Mouse (Mus musculus): ENCODE data around the gene Hist2h2ab.

GRCm38 (mm10) chr3:96196437-96197128, 23.1 kb upstream of the Hist2h2ab start:
- TF ChIP-seq ZKSCAN1 (IDR thresholded peaks at IDR 0.05; ENCODE audit: low read depth, low read length), result no peak
- TF ChIP-seq POLR2AphosphoS5 (IDR thresholded peaks at IDR 0.05; ENCODE audit: borderline replicate concordance, low read depth, low read length), result no peak
- TF ChIP-seq E2F4 (IDR thresholded peaks at IDR 0.05; ENCODE audit: borderline replicate concordance, low read depth, low read length), result no peak
- TF ChIP-seq CTCF (IDR thresholded peaks at IDR 0.05 in 2 of 3, conservative IDR thresholded peaks at IDR 0.05 in 1 of 3; ENCODE audit: control insufficient read depth in 1 of 3, insufficient read depth in 1 of 3, low read depth in 2 of 3, low read length in 3 of 3, poor library complexity in 1 of 3, severe bottlenecking in 1 of 3), result no peak
- no peak for TF ChIP-seq ZC3H11A (IDR thresholded peaks at IDR 0.05; ENCODE audit: low read depth, low read length)
- no peak for TF ChIP-seq MEF2A (IDR thresholded peaks at IDR 0.05; ENCODE audit: extremely low read depth, insufficient replicate concordance, low read depth, low read length, poor library complexity, severe bottlenecking)
- TF ChIP-seq POLR2A (IDR thresholded peaks at IDR 0.05; ENCODE audit: control insufficient read depth in 1 of 2, insufficient read depth in 1 of 2, low read depth in 1 of 2, low read length in 2 of 2, poor library complexity in 1 of 2), result no peak
- no peak for TF ChIP-seq HCFC1 (IDR thresholded peaks at IDR 0.05; ENCODE audit: low read depth, low read length)
- TF ChIP-seq JUND (IDR thresholded peaks at IDR 0.05; ENCODE audit: low read depth, low read length), result no peak
- TF ChIP-seq CHD2 (IDR thresholded peaks at IDR 0.05; ENCODE audit: low read length), result no peak
- TF ChIP-seq TCF12 (IDR thresholded peaks at IDR 0.05; ENCODE audit: low read depth, low read length), result no peak
- TF ChIP-seq USF1 (IDR thresholded peaks at IDR 0.05; ENCODE audit: low read depth, low read length), result no peak
- TF ChIP-seq ZNF384 (IDR thresholded peaks at IDR 0.05; ENCODE audit: low read depth, low read length), result no peak

Data from MEL (cell line).